Mouse (Mus musculus): Measurements from ENCODE around the gene Sowaha.

Gene Sowaha

GRCm38 (mm10) chr11:53479783-53480301 lies at the start of gene Sowaha, which contains the start of gene Gm9945:
TSS of gene Sowaha (minus strand) at chr11:53480274.
TSS of gene Gm9945 (plus strand) at chr11:53480166.
- peak; percentile 88 for DNase-seq

DNA sequence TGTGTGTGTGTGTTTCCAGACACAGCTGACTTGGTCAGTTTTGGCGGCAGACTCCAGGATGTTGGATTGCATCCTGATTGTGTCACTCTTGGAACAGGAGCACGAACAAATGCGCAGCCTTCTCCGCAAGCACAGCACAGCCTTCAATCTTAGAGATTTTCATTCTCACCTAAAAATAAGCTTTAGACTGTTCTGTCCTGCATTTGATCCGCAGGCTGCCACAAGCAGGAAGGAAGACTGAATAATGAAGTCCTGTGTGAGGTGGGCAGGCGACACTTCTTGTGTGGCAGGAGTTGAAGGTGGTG lies 49.1 kb upstream of the Sowaha start:
- DNase-seq, result peak; percentile 92

DNA sequence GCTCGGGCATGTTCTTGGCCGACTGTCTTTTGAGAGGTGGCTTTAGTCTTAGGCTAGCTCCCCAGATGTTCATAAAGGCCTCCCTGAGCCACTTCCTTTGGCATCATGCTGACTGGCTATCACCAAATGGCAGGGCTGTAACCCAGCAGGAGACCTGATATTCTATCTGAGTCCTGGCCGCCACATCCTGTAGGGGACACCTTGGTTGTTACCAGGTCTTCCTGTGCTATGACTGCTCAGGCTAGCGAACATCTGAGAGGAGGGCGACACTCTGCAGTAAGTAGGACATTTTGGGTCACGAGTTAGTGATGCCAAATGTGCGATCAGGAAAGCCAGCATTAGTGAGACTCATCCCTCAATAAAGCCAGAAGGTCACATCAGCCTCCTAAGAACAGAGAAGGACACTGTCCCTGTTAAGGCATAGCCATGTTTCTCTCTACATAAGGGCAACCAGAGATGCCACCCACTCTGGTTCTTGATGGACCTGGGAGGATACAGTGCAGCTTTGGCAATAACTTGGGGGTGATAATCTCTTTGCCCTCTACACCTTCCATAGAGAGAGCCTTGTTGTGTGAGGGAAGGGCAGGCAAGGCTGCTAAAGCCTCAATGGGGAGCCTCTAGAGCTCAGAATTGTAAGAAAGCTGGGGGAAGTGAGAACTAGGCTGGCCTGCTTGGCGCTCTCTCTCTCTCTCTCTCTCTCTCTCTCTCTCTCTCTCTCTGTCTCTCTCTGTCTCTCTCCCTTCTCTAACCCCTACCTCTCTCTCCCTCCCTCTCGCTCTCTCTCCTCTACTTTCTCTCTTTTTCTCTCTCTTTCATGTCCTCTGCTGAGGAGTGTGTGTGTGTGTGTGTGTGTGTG lies 48.6 kb upstream of the Sowaha start:
- DNase-seq, result no peak

GRCm38 (mm10) chr11:53525461-53525860 lies 45.4 kb upstream of the Sowaha start:
- DNase-seq, result no peak

- no peak for DNase-seq
Observed at GRCm38 (mm10) chr11:53524905-53525304, 44.8 kb upstream of the Sowaha start.

GRCm38 (mm10) chr11:53523545-53524405 lies 43.7 kb upstream of the Sowaha start:
- DNase-seq, result peak; percentile 75

- DNase-seq, result peak; percentile 95
Observed at GRCm38 (mm10) chr11:53522930-53523329, 42.9 kb upstream of the Sowaha start.

- peak; percentile 70 for DNase-seq
Observed at GRCm38 (mm10) chr11:53522362-53522761, 42.3 kb upstream of the Sowaha start.

DNA sequence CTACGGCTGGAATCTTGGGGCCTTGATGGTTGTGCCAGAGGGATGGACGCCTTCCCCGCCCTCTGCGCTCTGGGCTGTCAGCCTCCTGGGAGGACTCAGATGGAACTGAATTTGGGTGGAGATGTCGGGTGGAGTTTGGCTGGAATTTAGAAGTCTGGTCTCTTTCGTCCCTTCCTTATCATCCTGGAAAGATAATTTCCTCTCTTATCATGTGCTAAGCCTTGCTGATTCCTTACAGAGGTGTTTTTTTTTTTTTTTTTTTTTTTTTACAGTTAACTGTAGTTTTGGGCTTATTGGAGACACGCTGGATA lies 41.7 kb upstream of the Sowaha start:
- no peak for DNase-seq

- peak; percentile 74 for DNase-seq
Observed at GRCm38 (mm10) chr11:53521120-53521820, 41.2 kb upstream of the Sowaha start.

- DNase-seq, result peak; percentile 89
Observed at GRCm38 (mm10) chr11:53520122-53520978, 40.3 kb upstream of the Sowaha start.

GRCm38 (mm10) chr11:53519207-53520121 lies 39.4 kb upstream of the Sowaha start, which contains the start of gene Sept8:
TSS of gene Sept8 (plus strand) at chr11:53519257.
- peak; percentile 80 for DNase-seq

- no peak for DNase-seq
Observed at GRCm38 (mm10) chr11:53518759-53519158, 38.7 kb upstream of the Sowaha start.

DNA sequence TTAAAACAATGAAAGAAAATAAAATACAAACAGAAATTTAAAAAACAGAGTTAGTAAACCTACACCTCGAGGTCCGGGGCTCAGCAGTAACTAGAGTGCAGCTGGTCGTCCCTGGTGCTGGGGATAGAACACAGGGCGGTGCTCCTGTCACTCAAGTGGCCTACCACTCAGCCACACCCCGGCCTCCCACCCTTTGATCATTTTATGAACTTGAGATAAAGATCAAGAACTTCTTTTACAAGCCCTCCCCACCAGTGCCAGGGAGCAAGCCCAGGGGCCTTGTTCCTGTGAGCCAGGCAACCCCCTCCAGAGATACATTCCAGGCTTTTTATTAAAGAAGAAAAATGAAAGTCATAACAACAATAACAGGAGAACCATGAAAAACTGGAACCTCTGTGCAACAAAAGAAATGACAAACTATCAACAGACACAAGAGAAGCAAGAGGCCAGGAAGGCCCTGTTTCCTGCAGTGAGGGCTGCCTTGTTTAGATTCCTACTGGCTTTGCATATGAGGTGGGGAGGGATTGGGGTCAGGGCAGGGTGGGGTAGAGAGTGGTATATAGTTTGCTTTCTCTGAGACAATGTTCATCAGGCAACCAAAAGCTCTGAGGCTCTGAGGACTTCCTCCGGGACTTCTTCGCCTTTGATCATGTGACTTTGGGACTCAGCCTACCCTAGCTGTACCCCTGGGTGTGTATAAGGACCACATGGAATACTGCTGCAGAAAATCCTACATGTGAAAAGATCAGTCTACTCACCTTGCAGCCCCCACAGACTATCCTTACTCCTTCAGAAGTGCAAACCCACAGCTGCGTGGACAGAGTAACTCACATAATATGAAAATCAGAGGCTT lies 36.9 kb upstream of the Sowaha start:
- DNase-seq, result no peak

- no peak for DNase-seq
Observed at GRCm38 (mm10) chr11:53510351-53510750, 30.3 kb upstream of the Sowaha start.

GRCm38 (mm10) chr11:53508591-53508990 lies 28.5 kb upstream of the Sowaha start:
- DNase-seq, result no peak

- no peak for DNase-seq
Observed at GRCm38 (mm10) chr11:53508152-53508551, 28.1 kb upstream of the Sowaha start.

DNA sequence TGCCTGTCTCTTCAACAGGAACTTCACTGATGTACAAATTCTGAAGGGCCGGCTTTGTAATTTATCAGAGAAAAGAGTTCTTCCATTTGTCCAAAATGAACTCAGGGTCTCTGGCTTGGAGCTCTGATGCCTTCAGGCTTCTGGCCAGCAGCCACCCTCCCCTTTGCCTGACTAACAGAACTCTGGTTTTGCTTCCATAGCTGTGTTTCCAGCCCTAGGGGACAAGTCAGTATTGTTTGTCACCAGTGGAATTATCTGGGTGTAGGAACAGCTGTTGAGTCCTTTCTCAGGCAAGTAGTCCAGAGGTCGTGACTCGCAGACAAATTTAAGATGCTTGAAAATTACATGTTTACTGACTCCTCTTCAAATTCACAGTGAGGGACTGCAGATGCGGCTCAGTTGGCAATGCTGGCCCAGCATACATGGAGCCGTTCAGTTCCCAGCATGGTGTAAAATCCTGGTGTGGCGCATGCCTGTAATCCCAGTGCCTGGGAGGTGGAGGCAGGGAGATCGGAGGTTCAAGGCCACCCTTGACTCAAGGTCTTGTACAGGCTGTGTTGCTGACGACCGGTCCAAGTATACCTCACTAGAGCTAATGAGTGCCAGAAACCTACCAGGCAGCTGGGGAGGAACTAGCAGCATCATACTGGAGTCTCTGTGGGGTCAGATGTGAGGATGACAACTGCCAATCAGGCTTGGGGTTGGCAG lies 27.2 kb upstream of the Sowaha start:
- no peak for DNase-seq

GRCm38 (mm10) chr11:53505026-53505663 lies 25.1 kb upstream of the Sowaha start:
- DNase-seq, result peak; percentile 99

Data from cerebellum, adult 9-10 months (tissue).